Mouse (Mus musculus): ENCODE data around the gene Kyat1.
A peak's percentile ranks its signal among the peaks of the same experiment; 100 is the strongest.

The Kyat1 gene

GRCm38 (mm10) chr2:30205629-30206357, at the start of gene Kyat1:
Kyat1 (minus strand) TSS chr2:30205847.
- DNase-seq (ENCODE audit: low read depth, low spot score): peak; percentile 98

- DNase-seq (ENCODE audit: low read depth, low spot score): no peak
Measured at GRCm38 (mm10) chr2:30253809-30254208, 48.2 kb upstream of the Kyat1 start.

GRCm38 (mm10) chr2:30252521-30252920, 46.9 kb upstream of the Kyat1 start:
- DNase-seq (ENCODE audit: low read depth, low spot score): no peak

- DNase-seq (ENCODE audit: low read depth, low spot score): no peak
Measured at GRCm38 (mm10) chr2:30251417-30252104, 45.9 kb upstream of the Kyat1 start.

- no peak for DNase-seq (ENCODE audit: low read depth, low spot score)
Measured at GRCm38 (mm10) chr2:30250166-30251128, 44.8 kb upstream of the Kyat1 start.

GRCm38 (mm10) chr2:30249182-30249581, 43.5 kb upstream of the Kyat1 start:
- DNase-seq (ENCODE audit: low read depth, low spot score): no peak

- no peak for DNase-seq (ENCODE audit: low read depth, low spot score)
Measured at GRCm38 (mm10) chr2:30247681-30248080, 42.0 kb upstream of the Kyat1 start.

GRCm38 (mm10) chr2:30247036-30247435, 41.4 kb upstream of the Kyat1 start:
- no peak for DNase-seq (ENCODE audit: low read depth, low spot score)

- no peak for DNase-seq (ENCODE audit: low read depth, low spot score)
Measured at GRCm38 (mm10) chr2:30244595-30245178, 39.0 kb upstream of the Kyat1 start.

- DNase-seq (ENCODE audit: low read depth, low spot score): no peak
Measured at GRCm38 (mm10) chr2:30243391-30243790, 37.7 kb upstream of the Kyat1 start.

GRCm38 (mm10) chr2:30242509-30242908, 36.9 kb upstream of the Kyat1 start:
- DNase-seq (ENCODE audit: low read depth, low spot score): no peak

GRCm38 (mm10) chr2:30240267-30240666, 34.6 kb upstream of the Kyat1 start, which contains the start of gene Gm28035:
Gm28035 (plus strand) TSS chr2:30240567.
- DNase-seq (ENCODE audit: low read depth, low spot score): no peak

GRCm38 (mm10) chr2:30239777-30240176, 34.1 kb upstream of the Kyat1 start:
- no peak for DNase-seq (ENCODE audit: low read depth, low spot score)

GRCm38 (mm10) chr2:30238906-30239465, 33.3 kb upstream of the Kyat1 start:
- DNase-seq (ENCODE audit: low read depth, low spot score): no peak

GRCm38 (mm10) chr2:30237881-30238280, 32.2 kb upstream of the Kyat1 start:
- DNase-seq (ENCODE audit: low read depth, low spot score): no peak

- peak; percentile 97 for DNase-seq (ENCODE audit: low read depth, low spot score)
Measured at GRCm38 (mm10) chr2:30237199-30237880, 31.7 kb upstream of the Kyat1 start, which contains the start of gene Lrrc8a. Lrrc8a (plus strand) TSS chr2:30237715.

- DNase-seq (ENCODE audit: low read depth, low spot score): no peak
Measured at GRCm38 (mm10) chr2:30236426-30237198, 31.0 kb upstream of the Kyat1 start.

- no peak for DNase-seq (ENCODE audit: low read depth, low spot score)
Measured at GRCm38 (mm10) chr2:30235593-30235992, 29.9 kb upstream of the Kyat1 start.

- no peak for DNase-seq (ENCODE audit: low read depth, low spot score)
Measured at GRCm38 (mm10) chr2:30216293-30216692, 10.6 kb upstream of the Kyat1 start.

GRCm38 (mm10) chr2:30215493-30215892, 9.8 kb upstream of the Kyat1 start:
- DNase-seq (ENCODE audit: low read depth, low spot score): no peak

All from telencephalon, adult 2 months (tissue).